Mouse (Mus musculus): ENCODE measurements around the gene Myo10.

Myo10 gene

DNA sequence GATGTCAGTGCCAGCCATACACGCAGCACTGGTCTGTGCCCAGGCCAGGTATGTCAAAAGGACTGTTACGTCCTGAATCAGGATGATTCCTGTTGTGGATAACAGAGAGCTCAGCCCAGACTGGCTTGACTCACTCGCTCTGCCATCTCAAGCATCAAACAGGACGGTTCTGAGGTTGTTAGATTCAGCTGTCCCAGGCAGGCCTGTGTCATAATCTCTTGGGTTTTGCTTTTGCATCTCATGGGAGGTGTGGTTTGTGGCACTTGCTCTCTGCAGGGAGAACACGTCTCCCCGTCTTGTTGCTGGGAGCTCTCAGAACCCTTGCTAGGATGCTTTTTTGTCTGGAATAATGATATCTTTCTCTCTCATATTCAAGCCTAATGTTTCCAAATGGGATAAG is 97.9 kb downstream of the Myo10 start:
- DNase-seq (ENCODE audit: low spot score in 2 of 2) = no peak

DNA sequence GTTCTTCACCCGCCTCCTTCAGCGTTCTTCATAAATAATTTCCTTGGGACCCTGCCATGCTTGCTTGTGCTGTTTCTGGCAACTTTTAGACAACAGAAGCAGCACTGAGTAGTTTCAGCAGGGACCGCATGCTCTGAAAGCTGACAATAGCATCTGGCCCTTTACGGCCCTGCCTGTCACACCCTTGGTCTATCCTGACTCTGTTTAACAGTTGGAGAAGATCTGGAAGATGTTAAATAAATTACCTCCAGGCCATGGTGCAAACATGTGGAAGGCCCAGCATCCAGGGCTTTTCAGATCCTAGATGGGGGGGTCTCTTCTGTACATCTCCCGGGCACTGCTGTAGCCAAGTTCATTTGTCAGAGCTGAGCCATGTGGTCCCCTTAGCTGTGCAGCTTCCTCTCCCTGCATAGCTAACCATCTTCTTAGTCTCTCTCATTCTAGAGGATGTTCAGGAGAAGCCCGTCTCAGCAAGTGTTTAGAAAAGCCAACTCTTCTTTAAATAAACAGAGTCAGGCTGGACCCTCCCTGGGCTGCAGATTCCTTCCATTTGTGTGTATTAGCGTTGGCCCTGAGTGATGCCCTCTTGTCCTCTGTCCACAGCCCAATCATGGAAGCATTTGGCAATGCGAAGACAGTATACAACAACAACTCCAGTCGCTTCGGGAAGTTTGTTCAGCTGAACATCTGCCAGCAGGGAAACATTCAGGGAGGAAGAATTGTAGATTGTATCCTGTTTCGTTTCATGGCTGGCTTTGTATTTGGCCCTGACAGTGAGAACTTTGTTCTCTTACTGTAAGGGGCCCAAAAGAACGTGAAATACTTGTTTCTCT is 101.2 kb downstream of the Myo10 start:
- no peak for DNase-seq (ENCODE audit: low spot score in 2 of 2)

DNA sequence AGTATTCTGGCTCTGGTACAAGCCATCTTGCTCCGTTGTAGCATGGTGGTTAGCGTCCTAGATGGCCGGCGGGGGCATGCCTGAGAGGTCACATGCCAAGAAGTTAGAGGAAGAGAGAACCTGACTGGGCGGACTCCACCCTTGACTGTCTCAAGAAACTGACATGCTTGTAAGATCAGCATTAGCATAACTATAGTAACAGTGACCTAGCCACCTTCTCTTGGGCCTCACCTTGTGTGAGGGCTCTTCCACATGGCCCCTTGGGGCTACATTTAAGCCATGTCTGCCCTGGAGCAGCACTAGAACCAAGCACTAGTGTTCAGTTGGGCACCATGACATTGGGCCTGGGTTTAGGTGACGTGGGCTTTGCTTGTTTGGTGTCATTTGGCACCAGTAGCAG is 102.2 kb downstream of the Myo10 start:
- no peak for DNase-seq (ENCODE audit: low spot score in 2 of 2)

DNA sequence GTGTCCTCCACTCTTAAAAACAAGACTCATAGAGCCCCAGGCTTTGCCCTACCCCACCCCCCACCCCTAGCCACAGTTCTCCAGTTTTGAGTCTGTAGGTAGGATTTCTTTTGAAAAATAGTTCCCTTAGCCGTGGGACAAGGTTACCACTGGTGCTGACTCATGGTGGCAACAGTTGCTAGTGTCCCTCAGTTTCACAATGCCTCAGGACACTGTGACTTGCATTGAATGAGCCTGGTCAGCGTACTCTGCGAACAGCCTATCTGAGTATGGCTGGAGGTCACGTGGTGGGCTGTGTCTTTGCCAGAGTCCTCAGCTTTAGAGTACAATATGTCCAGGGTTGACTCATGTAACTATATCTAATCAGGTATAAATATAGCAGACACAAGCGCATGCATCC is 104.5 kb downstream of the Myo10 start:
- DNase-seq (ENCODE audit: low spot score in 2 of 2) = no peak

DNA sequence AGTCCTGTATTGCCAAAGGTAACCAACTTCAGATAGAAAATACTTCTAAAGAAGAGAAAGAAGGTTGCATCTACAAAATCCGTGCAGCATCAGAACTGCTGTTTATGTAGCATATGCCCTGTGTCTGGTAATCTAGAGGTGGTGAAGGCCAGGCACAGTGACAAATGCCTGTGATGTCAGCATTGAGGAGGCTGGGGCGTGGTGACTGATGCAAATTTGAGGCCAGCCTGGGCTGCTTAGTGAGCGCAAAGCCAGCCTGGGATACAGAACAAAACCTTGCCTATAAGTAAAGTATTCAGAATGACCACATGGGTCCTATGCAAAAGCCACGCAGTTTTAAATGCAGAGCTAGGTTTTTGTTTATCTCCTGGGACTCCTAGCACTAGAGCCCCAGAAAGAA is 106.2 kb downstream of the Myo10 start:
- no peak for DNase-seq (ENCODE audit: low spot score in 2 of 2)

DNA sequence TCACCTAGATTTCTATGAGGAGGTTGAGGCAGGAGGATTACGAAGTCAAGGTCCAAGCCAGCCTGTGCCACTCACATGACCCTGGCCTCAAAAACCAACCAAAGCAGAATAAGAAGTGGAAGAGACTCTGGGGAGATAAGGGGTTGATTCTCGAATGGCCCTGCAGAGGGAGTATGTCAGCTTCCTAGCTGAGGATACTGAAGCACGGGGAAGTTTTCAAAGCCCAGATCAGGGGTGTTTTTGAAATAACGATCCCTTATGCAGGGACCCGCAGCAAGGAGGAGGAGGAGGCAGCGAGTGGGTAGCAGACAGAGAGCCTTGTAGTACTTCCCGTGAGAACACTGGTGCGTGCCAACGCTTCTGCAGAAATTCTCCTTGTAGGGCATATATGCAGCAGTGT is 108.7 kb downstream of the Myo10 start:
- no peak for DNase-seq (ENCODE audit: low spot score in 2 of 2)

DNA sequence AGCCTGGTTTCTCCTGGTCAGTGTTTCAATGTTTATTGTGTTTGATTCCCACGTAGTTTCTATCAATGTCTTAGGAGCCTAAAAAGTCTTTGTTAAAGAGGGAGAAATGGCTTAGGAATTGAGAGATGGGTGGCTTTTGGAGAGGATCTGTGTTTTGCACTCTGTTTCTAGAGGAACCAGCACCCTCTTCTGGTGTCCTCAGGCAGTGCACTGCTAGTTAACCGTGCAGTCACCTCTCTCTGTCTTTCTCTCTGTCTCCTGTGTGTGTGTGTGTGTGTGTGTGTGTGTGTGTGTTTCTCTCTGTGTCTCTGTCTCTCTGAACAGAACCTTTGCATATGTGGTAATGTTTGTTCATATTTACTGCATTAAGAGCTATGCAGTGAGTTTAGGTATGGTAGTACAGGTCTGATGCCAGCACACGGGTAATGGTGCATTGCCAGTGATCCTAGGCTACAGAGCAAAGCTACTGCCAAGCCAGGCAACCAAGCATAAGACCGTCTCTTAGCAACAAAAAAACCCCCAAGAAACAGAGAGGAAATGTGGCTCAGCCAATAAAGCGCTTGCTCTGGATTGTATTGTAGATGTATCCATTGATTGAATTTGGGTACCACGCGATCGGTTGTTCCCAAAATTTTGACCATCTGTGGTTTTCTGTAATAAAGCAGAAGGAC is 110.6 kb downstream of the Myo10 start:
- DNase-seq (ENCODE audit: low spot score in 2 of 2) = no peak

DNA sequence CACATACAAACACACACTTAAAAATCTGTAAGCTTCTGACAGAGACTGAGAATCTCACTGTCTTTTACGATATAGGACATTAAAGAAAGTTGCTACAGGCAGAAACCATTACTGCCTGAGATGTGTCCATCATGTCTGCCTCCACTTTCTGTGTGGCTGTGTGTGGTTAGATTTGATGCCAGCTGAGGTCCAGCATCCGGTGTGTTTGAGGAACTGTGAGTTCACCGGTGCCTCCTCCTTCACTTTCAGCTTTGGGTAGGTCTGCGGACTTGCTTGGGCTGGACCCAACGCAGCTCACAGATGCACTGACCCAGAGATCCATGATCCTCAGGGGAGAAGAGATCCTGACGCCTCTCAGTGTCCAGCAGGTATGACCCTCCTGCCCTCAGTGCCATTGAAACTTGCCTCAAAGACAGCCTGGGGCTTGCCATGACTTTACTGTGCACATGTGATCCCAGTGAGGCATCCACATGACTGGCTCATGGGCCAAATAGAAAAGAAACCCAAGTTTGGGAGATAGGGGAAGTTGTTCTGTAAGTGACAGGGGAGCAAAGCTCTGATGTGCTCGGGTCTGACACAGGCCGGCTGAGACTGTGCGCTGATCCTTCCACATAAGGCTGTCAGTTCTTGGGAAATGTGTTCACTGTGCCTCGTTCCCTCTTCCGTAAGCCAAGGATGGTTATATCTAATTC is 111.6 kb downstream of the Myo10 start:
- no peak for DNase-seq (ENCODE audit: low spot score in 2 of 2)

DNA sequence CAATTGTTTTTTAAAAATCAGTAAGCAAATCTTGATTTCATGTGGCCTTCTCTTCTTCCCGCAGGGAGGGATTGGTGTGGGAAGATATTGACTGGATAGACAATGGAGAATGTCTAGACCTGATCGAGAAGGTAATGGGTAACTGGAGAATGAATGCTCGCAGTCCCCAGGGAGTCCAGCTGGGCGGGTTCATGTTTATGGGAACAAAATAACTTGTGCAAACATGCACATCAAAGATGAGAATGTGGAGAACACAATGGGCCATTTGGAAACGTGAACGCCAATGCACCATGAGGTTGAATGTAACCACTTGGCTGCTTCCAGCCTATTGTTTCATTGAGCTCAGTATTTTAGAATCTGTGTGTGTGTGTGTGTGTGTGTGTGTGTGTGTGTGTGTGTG is 114.2 kb downstream of the Myo10 start:
- no peak for DNase-seq (ENCODE audit: low spot score in 2 of 2)

DNA sequence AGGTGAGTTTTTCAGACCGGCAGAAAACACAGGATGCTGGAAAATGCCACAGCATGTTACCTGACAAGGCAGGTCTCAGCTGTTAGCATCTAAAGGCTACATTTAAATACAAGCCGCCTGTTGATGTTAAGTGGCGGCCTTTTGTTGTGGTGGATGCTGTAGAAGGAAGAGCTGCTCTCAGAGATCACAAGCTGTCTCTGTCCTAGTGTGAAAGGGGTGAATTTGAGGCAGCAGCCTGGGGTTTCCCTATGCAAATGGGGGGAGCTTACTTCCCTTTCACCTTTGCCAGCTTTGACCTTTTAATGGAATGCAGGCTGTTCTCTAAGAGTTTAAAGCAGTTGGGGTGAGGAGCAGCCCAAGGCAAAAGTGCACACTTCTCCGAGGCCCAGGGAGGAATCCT is 117.9 kb downstream of the Myo10 start:
- no peak for DNase-seq (ENCODE audit: low spot score in 2 of 2)

DNA sequence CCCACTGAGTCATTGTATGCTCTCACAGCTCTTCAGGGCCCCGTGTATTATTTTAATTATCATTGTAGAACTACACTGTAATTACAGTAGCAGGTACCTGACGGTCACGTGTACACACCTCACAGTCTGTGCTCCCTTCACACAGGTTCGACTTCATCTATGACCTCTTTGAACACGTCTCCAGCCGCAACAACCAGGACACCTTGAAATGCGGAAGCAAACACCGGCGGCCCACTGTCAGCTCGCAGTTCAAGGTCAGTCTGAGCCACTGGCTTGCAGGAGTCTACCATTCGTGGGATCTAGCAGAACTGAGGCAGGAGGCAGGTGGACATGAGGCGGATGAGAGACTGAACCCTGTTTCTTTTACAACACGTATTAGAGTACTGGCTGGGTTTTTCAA is 119.9 kb downstream of the Myo10 start:
- DNase-seq (ENCODE audit: low spot score in 2 of 2) = no peak

DNA sequence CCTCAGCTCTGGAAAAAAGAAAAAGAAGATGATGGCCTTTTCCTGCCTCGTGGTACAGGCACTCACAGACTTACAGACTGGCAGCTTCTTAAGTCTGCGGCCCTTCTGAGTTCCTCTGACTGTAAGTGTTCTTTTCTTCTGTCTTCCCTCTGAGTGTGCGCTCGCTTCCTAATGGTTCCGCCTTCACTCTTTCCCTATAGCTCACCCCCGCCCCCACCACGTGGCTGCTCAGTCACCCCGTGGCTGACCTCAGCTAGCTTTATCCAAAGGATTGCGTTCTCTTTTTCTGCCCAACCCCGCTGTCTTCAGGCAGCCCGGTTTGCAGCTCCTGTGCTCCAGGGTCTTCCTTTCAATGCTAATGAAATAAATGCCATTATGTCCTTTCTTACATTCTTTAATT is 129.2 kb downstream of the Myo10 start:
- DNase-seq (ENCODE audit: low spot score in 2 of 2) = no peak

DNA sequence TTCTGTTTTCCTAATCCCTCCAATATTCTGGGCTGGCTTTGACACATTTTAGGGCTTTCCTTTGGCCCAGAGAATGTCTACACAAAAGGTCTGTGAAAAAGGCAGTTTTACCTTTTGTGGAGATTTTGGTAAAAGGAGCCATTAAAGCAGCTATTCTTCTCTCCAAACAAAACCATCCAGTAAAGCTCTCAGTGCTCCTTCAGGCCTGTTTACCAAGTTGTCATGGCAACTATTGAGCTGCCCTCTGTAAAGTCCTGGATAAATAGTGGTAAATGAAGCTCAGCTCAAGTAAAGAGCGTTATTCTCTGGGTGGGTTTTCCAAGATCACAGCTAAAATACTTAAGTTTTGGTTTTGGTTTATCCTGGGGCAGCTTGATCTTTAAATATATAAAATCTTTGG is 130.3 kb downstream of the Myo10 start:
- DNase-seq (ENCODE audit: low spot score in 2 of 2) = no peak

DNA sequence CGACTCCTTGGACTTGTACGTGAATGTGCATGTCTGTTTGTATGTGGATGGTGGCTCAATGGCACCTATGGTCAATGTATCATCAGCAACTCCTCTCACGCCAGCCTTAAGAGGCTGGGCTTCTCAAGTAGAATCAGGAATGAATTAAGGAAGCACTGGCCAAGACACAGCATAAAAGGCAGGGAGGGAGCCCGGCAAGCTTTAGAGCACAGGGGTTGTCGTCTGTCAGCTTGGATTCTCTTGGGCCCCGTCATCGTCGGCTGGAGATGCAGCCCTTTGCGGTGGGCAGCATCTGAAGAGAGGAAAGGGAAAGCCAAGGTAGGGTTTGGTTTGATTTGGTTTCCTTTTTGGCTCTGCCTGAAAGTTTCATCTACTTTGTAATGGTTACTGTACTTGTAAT is 130.7 kb downstream of the Myo10 start:
- DNase-seq (ENCODE audit: low spot score in 2 of 2) = no peak

DNA sequence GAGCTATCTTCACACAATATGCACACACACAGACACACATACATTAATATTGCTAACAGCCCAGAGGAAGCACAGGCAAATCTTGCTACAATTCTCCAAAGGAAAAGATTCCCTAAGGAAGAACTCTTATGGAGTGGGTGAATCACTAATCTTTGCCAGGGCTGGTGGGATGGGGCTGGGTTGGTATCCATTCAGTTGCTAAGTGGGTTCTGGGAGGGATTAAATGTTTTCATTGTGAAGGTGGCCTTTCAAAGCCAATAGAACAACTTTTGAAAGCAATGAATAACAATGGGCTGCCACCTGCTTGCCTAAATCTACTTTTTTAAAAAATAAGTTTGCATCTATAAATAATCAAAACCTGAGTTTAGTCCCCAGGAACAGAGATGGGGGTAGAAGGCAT is 131.6 kb downstream of the Myo10 start:
- no peak for DNase-seq (ENCODE audit: low spot score in 2 of 2)

DNA sequence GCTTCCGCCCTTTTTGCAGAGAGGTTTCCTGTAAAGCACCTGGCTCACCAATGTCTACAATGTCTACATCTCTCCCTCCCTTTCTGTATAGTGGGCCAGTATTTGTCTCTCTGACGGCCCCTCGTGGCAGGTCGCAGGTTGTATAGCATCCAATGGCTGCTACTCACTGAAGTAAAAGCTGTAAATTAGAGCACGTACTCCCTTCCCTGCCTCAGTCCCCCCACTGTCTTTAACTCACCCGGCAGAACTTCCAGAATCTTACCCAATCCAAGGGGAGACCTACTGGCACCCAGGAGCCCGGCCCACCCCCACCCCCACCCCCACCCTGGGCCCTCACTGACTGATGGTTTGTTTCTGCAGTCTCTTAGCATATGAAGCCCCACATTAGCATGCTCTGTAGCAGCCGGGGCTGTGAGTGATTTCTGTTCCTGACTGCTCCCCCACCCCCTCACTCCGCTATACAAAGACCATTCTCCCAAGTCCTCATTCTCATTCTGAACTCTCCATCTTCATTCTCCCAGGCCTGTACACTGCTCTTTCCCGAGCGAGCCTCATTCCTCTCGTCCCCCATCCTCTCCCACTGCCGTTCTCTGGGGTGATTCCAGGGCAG is 132.1 kb downstream of the Myo10 start:
- DNase-seq (ENCODE audit: low spot score in 2 of 2) = no peak

DNA sequence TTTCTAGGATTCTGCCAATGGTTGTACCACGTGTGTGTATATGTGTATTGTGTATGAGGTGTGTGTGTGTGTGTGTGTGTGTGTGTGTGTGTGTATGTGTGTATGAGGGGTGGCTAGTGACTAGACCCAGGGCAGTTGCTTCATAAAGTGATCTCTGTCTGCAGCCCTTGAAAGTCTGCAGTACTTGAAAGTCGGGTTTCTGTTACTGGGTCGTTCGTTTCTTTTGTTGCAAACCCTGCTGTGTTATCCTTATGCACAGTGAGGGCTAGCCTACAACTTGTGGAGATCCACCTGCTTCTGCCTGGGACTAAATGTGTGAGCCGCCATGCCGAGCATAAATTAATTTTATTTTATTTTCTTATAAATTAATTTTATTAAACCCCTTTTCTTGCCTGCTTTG is 133.2 kb downstream of the Myo10 start:
- DNase-seq (ENCODE audit: low spot score in 2 of 2) = no peak

DNA sequence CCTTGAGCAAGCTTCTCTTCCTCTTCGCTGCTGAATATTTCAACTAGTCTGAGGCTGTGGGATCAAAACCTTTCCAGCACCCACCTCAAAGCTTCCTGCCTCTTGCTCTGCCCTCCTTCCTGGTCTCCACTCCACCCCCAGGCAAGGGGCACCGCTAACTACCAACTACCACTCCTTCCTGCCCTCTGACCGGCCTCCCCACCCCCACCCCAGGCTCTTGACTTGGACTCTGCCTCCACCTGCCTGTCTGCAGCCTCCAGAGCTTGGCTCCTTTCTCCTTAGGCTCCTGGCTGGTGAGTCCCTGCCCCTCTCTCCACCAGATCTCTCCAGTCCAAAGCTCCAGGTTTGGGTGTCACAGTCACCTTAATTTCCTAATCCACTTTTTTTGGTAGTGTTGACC is 133.7 kb downstream of the Myo10 start:
- no peak for DNase-seq (ENCODE audit: low spot score in 2 of 2)

DNA sequence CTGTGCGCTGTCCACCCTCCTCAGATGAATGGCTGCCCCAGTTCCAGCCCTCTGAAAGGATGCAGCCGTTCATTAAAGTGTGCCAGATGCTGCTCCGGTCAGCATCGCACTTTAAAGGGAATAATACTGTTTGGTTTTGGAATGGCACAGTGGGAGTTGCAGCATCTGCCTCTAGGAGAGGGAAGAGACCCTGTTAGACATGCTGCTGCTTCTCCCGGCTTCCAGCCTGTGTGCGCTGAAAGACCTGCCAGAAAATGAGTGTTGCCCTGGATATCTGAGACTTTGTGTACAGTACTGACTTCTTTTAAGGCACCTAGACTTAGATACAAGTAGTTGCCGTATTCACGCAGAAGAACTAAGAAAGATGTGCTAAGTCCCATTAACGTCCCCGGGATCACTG is 135.7 kb downstream of the Myo10 start:
- no peak for DNase-seq (ENCODE audit: low spot score in 2 of 2)

DNA sequence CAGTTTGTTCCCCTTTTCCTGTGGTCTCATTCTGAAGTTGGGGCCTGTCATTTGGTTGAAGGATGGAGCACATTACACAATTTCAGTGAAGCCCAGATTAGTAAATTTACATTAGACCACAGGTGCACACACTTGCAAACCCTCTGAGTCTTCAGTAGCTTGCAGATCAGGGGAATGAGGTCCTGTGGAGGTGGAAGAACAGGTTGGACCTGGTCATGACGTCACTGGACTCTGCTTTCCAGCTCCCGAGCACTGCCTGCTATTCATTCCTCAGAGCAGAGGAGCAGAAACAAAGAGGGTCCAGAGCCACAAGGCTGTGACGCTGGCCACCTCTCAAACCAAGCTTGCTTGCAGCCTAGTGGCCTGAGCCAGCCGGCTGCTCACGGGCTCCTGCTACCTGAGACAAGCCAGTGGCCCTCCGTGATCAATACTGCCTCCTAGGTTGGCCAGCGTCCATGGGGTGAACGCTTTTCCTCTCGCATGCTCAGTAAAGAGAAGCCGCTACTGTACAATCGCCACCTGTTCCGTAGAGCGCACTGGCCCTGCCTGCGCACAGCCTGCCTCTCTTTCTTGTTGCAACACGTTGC is 136.3 kb downstream of the Myo10 start:
- no peak for DNase-seq (ENCODE audit: low spot score in 2 of 2)

DNA sequence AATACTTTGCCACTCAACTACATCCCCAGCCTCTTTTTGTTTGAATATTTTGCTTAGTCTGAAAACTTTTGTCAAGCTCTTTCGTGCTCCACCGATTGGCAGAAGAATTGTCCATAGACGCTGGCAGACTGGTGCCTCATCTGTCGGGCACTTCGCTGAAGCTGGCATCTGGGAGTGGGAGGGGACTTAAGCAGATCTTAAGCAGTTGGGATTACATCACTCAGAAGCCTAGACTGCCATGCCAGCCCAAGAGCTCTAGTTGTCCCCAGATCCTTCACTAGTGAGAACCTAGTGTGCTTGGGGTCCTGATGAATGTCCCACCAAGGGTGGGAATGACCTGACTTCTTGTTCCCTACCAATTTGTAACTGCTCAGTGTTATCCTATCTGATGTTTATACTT is 138.0 kb downstream of the Myo10 start:
- no peak for DNase-seq (ENCODE audit: low spot score in 2 of 2)

DNA sequence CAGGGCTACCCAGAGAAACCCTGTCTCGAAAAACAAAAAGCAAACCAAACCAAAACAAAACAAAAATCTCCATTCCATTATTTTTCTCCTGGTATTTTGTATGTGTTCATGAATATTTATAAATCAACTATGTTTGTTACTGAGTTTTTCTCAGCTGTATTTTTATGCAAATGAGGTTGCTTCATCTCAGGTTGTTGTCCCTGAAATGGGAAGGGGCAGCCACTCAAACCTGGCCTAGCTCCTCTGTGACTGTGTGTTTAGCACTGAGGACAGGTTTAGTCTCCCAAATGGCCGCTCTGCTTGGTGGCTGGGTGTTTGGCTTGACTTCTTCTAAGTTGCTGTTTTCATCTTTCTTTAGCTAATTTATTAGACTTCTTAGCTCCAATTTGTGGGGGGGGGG is 138.7 kb downstream of the Myo10 start:
- DNase-seq (ENCODE audit: low spot score in 2 of 2) = no peak

Measured in spleen, postnatal 4 days (tissue).